Mouse (Mus musculus): Measurements from ENCODE around the gene Tbc1d22a. TPM values are rescaled to one million over a fixed set of nuclear protein-coding genes. Genes with fewer than 3 reads are reported as not detected.
A peak's percentile ranks its signal among the peaks of the same experiment; 100 is the strongest.

Tbc1d22a gene
- polyA plus RNA-seq, 2 experiments = 8.7 to 15.5 TPM

- Histone ChIP-seq H3K9me3 (ENCODE audit: control insufficient read depth, low read length) (peaks cover 10% of the 10 kb centered on the region; the same call in 1 of the 2 replicates), H3K4me1 (ENCODE audit: control insufficient read depth, insufficient read depth, low read length) (peaks cover 11% of the 10 kb centered on the region), H3K9ac (ENCODE audit: low read depth, low read length, severe bottlenecking) (no peak overlapping the region), H3K27me3 (ENCODE audit: control insufficient read depth, insufficient read depth, low read length) (no peaks in the 10 kb centered on the region), H3K27ac (replicated peaks; ENCODE audit: low read depth, low read length) (no peak overlapping the region), H3K36me3 (ENCODE audit: control insufficient read depth, insufficient read depth, low read length) (no peaks in the 10 kb centered on the region), H3K4me3 (replicated peaks; ENCODE audit: low read length) (no peak overlapping the region), H3K4me2 (replicated peaks; ENCODE audit: low read depth, low read length, severe bottlenecking) (no peak overlapping the region)
- DNase-seq (ENCODE audit: low spot score) (no peak), ATAC-seq (ENCODE audit: low FRiP score, low read depth) (no peak)
- TF ChIP-seq POLR2A (IDR thresholded peaks at IDR 0.05; ENCODE audit: borderline replicate concordance, extremely low read depth, insufficient read depth, insufficient read length) = no peak
- 72% methylated on average over 7 of the region's 7 CpGs for WGBS
These were observed 256.9 kb downstream of the Tbc1d22a start for GRCm38 (mm10) chr15:86471136-86471535.

- peaks cover 9% of the 10 kb centered on the region; the same call in 1 of the 2 replicates for H3K9me3 ChIP-seq (ENCODE audit: control insufficient read depth, low read length)
- H3K9ac ChIP-seq (ENCODE audit: low read depth, low read length, severe bottlenecking) = no peak overlapping the region
- H3K27me3 ChIP-seq (ENCODE audit: control insufficient read depth, insufficient read depth, low read length) = no peaks in the 10 kb centered on the region
- 18% methylated on average over 11 of the region's 11 CpGs for WGBS
- no peak overlapping the region for H3K4me2 ChIP-seq (replicated peaks; ENCODE audit: low read depth, low read length, severe bottlenecking)
- H3K36me3 ChIP-seq (ENCODE audit: control insufficient read depth, insufficient read depth, low read length) = no peaks in the 10 kb centered on the region
- peaks cover 24% of the 10 kb centered on the region for H3K4me1 ChIP-seq (ENCODE audit: control insufficient read depth, insufficient read depth, low read length)
- peak; percentile 49 for DNase-seq (ENCODE audit: low spot score)
- TF ChIP-seq POLR2A (IDR thresholded peaks at IDR 0.05; ENCODE audit: borderline replicate concordance, extremely low read depth, insufficient read depth, insufficient read length) = no peak
- no peak overlapping the region for H3K4me3 ChIP-seq (replicated peaks; ENCODE audit: low read length)
- no peak overlapping the region for H3K27ac ChIP-seq (replicated peaks; ENCODE audit: low read depth, low read length)
- 0 out of 2 replicates have a peak, but pooled peaks have one; percentile 30 for ATAC-seq (ENCODE audit: low FRiP score, low read depth)
These were observed 259.2 kb downstream of the Tbc1d22a start for GRCm38 (mm10) chr15:86473473-86473872.

- no peak for DNase-seq (ENCODE audit: low spot score)
- no peak for TF ChIP-seq POLR2A (IDR thresholded peaks at IDR 0.05; ENCODE audit: borderline replicate concordance, extremely low read depth, insufficient read depth, insufficient read length)
- Histone ChIP-seq H3K27ac (replicated peaks; ENCODE audit: low read depth, low read length) (no peak overlapping the region), H3K4me2 (replicated peaks; ENCODE audit: low read depth, low read length, severe bottlenecking) (no peak overlapping the region), H3K9me3 (ENCODE audit: control insufficient read depth, low read length) (no peaks in the 10 kb centered on the region), H3K4me3 (replicated peaks; ENCODE audit: low read length) (no peak overlapping the region), H3K4me1 (ENCODE audit: control insufficient read depth, insufficient read depth, low read length) (peaks cover 34% of the 10 kb centered on the region), H3K9ac (ENCODE audit: low read depth, low read length, severe bottlenecking) (no peak overlapping the region), H3K27me3 (ENCODE audit: control insufficient read depth, insufficient read depth, low read length) (no peaks in the 10 kb centered on the region), H3K36me3 (ENCODE audit: control insufficient read depth, insufficient read depth, low read length) (no peaks in the 10 kb centered on the region)
- ATAC-seq (ENCODE audit: low FRiP score, low read depth) = no peak
- WGBS = 65% methylated on average over 5 of the region's 5 CpGs
These were observed 260.7 kb downstream of the Tbc1d22a start for GRCm38 (mm10) chr15:86474951-86475350.

- Histone ChIP-seq H3K9ac (ENCODE audit: low read depth, low read length, severe bottlenecking) (no peak overlapping the region), H3K4me2 (replicated peaks; ENCODE audit: low read depth, low read length, severe bottlenecking) (no peak overlapping the region), H3K36me3 (ENCODE audit: control insufficient read depth, insufficient read depth, low read length) (no peaks in the 10 kb centered on the region), H3K27me3 (ENCODE audit: control insufficient read depth, insufficient read depth, low read length) (no peaks in the 10 kb centered on the region), H3K27ac (replicated peaks; ENCODE audit: low read depth, low read length) (no peak overlapping the region), H3K4me3 (replicated peaks; ENCODE audit: low read length) (no peak overlapping the region), H3K9me3 (ENCODE audit: control insufficient read depth, low read length) (no peaks in the 10 kb centered on the region), H3K4me1 (ENCODE audit: control insufficient read depth, insufficient read depth, low read length) (peaks cover 34% of the 10 kb centered on the region)
- 69% methylated on average over 6 of the region's 6 CpGs for WGBS
- no peak for TF ChIP-seq POLR2A (IDR thresholded peaks at IDR 0.05; ENCODE audit: borderline replicate concordance, extremely low read depth, insufficient read depth, insufficient read length)
- DNase-seq (ENCODE audit: low spot score) = no peak
- no peak for ATAC-seq (ENCODE audit: low FRiP score, low read depth)
These were observed 262.2 kb downstream of the Tbc1d22a start for GRCm38 (mm10) chr15:86476483-86476882.

- DNase-seq (ENCODE audit: low spot score) = no peak
- WGBS = 32% methylated on average over 6 of the region's 6 CpGs
- no peak for TF ChIP-seq POLR2A (IDR thresholded peaks at IDR 0.05; ENCODE audit: borderline replicate concordance, extremely low read depth, insufficient read depth, insufficient read length)
- Histone ChIP-seq H3K9ac (ENCODE audit: low read depth, low read length, severe bottlenecking) (no peak overlapping the region), H3K36me3 (ENCODE audit: control insufficient read depth, insufficient read depth, low read length) (no peaks in the 10 kb centered on the region), H3K27me3 (ENCODE audit: control insufficient read depth, insufficient read depth, low read length) (no peaks in the 10 kb centered on the region), H3K4me3 (replicated peaks; ENCODE audit: low read length) (no peak overlapping the region), H3K9me3 (ENCODE audit: control insufficient read depth, low read length) (no peaks in the 10 kb centered on the region), H3K4me1 (ENCODE audit: control insufficient read depth, insufficient read depth, low read length) (peaks cover 34% of the 10 kb centered on the region), H3K27ac (replicated peaks; ENCODE audit: low read depth, low read length) (no peak overlapping the region), H3K4me2 (replicated peaks; ENCODE audit: low read depth, low read length, severe bottlenecking) (no peak overlapping the region)
- no peak for ATAC-seq (ENCODE audit: low FRiP score, low read depth)
These were observed 262.8 kb downstream of the Tbc1d22a start for GRCm38 (mm10) chr15:86477032-86477431.
